Mouse (Mus musculus): ENCODE results near the gene H2-Oa. TPM values are rescaled to one million over a fixed set of nuclear protein-coding genes. Genes with fewer than 3 reads are reported as not detected.
A peak's percentile ranks its signal among the peaks of the same experiment; 100 is the strongest.

H2-Oa gene
- polyA plus RNA-seq, 1 experiment from 2014 or later: not detected

DNA sequence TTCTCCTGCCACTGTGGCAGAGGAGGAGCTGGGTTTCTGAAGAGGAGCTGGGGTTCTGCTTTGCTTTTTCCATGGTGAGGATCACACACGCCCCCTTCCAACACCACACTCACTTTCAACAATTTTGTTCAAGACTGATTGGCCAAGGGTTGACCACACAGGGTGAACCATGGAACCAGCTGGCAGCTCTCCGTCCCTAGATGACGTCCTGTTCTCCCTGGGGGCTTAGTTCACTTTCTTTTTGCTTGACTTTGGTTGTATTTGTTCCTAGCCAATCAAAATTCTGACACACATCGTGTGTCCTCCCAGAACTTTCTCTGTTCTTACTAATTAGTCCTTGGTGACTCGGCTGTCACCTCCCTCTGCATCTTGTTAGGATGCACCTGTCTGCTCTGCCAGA, 5.1 kb downstream of the H2-Oa start:
- no peak overlapping the region for H3K27ac ChIP-seq (replicated peaks; ENCODE audit: low read depth, low read length)
- no peaks in the 10 kb centered on the region for H3K36me3 ChIP-seq (ENCODE audit: control insufficient read depth, insufficient read depth, low read length)
- ATAC-seq (ENCODE audit: low FRiP score, low TSS enrichment): no peak
- H3K4me2 ChIP-seq (ENCODE audit: low read length): no peak overlapping the region
- H3K9ac ChIP-seq (replicated peaks; ENCODE audit: low read length): no peak overlapping the region
- no peak for DNase-seq
- H3K27me3 ChIP-seq (ENCODE audit: control insufficient read depth, insufficient read depth, low read length): no peaks in the 10 kb centered on the region
- no peak overlapping the region for H3K4me3 ChIP-seq (replicated peaks; ENCODE audit: low read depth, low read length)
- H3K9me3 ChIP-seq (ENCODE audit: control insufficient read depth, low read length): no peaks in the 10 kb centered on the region
- WGBS: 74% methylated on average over 5 of the region's 5 CpGs
- no peaks in the 10 kb centered on the region for H3K4me1 ChIP-seq (ENCODE audit: control insufficient read depth, insufficient read depth, low read length)

DNA sequence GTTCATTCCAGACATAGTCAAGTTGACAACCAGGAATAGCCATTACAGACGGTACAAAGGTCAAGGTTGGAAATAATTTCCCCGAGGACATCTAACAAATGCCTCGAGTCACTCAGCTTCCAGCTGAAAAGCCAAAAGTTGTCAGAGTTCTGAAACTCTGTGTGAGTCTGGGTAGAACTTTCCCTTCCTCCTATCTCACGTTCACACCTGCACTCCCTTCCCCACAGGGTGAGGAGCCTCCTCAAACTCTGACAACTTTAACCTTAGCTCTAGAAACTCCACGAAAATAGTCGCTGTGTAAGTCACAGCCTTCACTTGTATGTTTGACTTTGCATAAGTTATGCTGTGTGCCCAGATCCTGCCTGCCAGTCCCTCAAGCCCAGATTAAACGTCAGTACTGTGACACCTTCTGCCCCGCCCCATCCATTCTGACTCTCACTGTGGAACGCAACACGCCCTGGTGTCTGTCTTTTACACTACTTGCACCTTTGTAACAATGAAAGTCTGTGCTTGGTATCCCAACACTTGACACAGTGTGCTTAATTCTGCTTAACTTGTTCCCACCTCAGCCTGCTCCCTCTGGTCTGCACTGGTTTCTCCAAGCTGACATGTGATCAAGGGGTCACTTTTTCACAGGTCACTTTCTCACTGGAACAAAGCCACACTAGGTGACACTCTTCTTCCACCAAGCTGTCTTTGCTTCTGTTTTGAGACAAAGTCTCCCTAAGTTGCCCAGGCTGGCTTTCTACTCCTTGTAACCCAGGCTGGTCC, 6.8 kb downstream of the H2-Oa start:
- Histone ChIP-seq H3K9ac (replicated peaks; ENCODE audit: low read length) (no peak overlapping the region), H3K4me2 (ENCODE audit: low read length) (no peak overlapping the region), H3K27ac (replicated peaks; ENCODE audit: low read depth, low read length) (no peak overlapping the region), H3K4me1 (ENCODE audit: control insufficient read depth, insufficient read depth, low read length) (no peaks in the 10 kb centered on the region), H3K27me3 (ENCODE audit: control insufficient read depth, insufficient read depth, low read length) (no peaks in the 10 kb centered on the region), H3K9me3 (ENCODE audit: control insufficient read depth, low read length) (no peaks in the 10 kb centered on the region), H3K4me3 (replicated peaks; ENCODE audit: low read depth, low read length) (no peak overlapping the region), H3K36me3 (ENCODE audit: control insufficient read depth, insufficient read depth, low read length) (no peaks in the 10 kb centered on the region)
- no peak for ATAC-seq (ENCODE audit: low FRiP score, low TSS enrichment)
- no peak for DNase-seq
- WGBS: 67% methylated on average over 10 of the region's 10 CpGs

DNA sequence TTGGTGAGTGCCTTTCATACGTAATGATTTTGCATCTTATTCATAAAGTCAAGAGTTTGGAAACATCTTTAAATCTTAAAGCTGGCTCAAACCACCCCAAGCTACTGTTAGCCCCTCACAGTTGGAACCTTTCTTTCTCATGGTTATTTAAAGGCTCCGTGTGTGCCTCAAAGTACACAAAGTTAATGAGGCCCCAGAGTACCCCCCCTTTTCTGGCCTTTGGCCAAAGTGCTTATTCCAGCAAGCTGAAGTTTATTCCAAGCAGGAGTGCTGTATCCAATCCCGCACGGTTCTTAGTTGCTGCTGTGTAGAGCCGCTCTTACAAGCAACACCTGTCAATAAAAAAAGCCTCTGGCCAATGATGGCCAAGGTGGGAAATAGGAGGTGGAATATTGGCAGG, 7.4 kb downstream of the H2-Oa start:
- Histone ChIP-seq H3K9ac (replicated peaks; ENCODE audit: low read length) (no peak overlapping the region), H3K27me3 (ENCODE audit: control insufficient read depth, insufficient read depth, low read length) (no peaks in the 10 kb centered on the region)

DNA sequence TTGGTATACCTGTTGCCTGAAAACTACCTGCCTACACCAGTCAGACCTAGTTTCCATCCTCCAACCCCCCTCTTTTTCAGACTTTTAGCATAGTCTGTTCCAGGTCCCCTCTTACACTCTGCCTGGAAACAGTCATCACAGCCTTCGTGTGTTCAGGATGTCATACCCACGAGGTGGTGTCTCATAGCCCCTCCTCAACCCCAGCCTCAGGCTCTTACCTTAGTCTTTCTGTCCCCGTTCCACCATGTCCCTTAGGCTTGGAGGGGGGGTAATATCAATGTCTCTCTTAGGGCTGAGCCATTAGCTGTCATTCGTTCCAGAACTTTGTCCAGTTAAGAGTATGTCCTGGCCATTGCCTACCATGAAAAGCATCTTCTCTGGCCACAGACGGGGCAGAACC, 9.0 kb downstream of the H2-Oa start:
- no peak for DNase-seq
- Histone ChIP-seq H3K27ac (replicated peaks; ENCODE audit: low read depth, low read length) (no peak overlapping the region), H3K36me3 (ENCODE audit: control insufficient read depth, insufficient read depth, low read length) (no peaks in the 10 kb centered on the region), H3K4me2 (ENCODE audit: low read length) (no peak overlapping the region), H3K4me3 (replicated peaks; ENCODE audit: low read depth, low read length) (no peak overlapping the region), H3K9ac (replicated peaks; ENCODE audit: low read length) (no peak overlapping the region), H3K9me3 (ENCODE audit: control insufficient read depth, low read length) (peaks cover 7% of the 10 kb centered on the region; the same call in 1 of the 2 replicates), H3K4me1 (ENCODE audit: control insufficient read depth, insufficient read depth, low read length) (no peaks in the 10 kb centered on the region), H3K27me3 (ENCODE audit: control insufficient read depth, insufficient read depth, low read length) (no peaks in the 10 kb centered on the region)
- ATAC-seq (ENCODE audit: low FRiP score, low TSS enrichment): no peak
- 31% methylated on average over 5 of the region's 5 CpGs for WGBS

More for the DNA sequence above, 7.4 kb downstream of the H2-Oa start:
- Histone ChIP-seq H3K9me3 (ENCODE audit: control insufficient read depth, low read length) (no peaks in the 10 kb centered on the region), H3K4me2 (ENCODE audit: low read length) (no peak overlapping the region), H3K36me3 (ENCODE audit: control insufficient read depth, insufficient read depth, low read length) (no peaks in the 10 kb centered on the region), H3K27ac (replicated peaks; ENCODE audit: low read depth, low read length) (no peak overlapping the region), H3K4me1 (ENCODE audit: control insufficient read depth, insufficient read depth, low read length) (no peaks in the 10 kb centered on the region), H3K4me3 (replicated peaks; ENCODE audit: low read depth, low read length) (no peak overlapping the region)
- 64% methylated on average over 5 of the region's 5 CpGs for WGBS
- ATAC-seq (ENCODE audit: low FRiP score, low TSS enrichment) (no peak), DNase-seq (peak; percentile 35)

DNA sequence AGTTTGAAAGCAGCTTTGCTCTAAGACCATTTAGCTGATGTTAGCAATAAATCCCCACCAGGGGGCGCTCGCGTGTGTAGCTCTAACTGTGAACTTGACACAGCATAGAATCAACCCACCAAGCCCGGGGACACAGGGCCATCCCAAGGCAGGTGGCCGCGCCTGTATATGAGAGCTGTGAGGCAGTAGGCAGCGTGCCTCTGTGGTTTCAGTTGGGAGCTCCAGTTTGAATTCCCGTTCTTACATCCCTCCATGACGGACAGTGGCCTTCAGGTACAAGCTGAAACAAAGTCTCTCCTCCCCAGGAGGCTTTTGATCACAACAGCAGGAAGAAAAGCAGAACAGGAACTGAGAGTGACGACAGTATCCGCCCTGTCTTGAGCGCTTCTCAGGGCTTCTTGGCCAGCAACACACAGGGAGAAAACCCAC, 9.5 kb downstream of the H2-Oa start:
- WGBS: 5% methylated on average over 12 of the region's 12 CpGs
- no peak overlapping the region for H3K4me3 ChIP-seq (replicated peaks; ENCODE audit: low read depth, low read length)

DNA sequence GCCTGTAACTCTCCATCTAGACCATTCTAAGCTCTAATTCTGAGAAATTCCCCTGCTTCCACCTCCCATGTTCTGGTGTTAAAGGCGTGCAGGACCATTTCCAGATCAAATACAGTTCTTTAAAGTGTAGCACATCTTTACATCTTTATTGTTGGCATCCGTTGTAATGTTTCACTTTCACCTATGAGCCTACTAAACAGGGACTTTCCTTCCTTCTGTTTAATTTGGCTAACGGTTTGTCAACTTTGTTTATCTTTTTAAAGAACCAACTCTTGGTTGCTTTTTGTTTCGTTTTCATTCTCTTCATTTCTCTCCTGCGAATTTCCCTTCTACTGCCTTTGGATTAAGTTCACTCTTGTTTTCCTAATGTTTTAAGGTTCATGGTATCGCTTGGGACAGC, 10.7 kb downstream of the H2-Oa start:
- Histone ChIP-seq H3K27ac (replicated peaks; ENCODE audit: low read depth, low read length) (no peak overlapping the region), H3K4me1 (ENCODE audit: control insufficient read depth, insufficient read depth, low read length) (no peaks in the 10 kb centered on the region), H3K36me3 (ENCODE audit: control insufficient read depth, insufficient read depth, low read length) (no peaks in the 10 kb centered on the region), H3K4me3 (replicated peaks; ENCODE audit: low read depth, low read length) (no peak overlapping the region), H3K9me3 (ENCODE audit: control insufficient read depth, low read length) (peaks cover 7% of the 10 kb centered on the region; the same call in 1 of the 2 replicates), H3K9ac (replicated peaks; ENCODE audit: low read length) (no peak overlapping the region), H3K27me3 (ENCODE audit: control insufficient read depth, insufficient read depth, low read length) (no peaks in the 10 kb centered on the region), H3K4me2 (ENCODE audit: low read length) (no peak overlapping the region)
- DNase-seq: no peak
- 83% methylated on average over 6 of the region's 6 CpGs for WGBS
- ATAC-seq (ENCODE audit: low FRiP score, low TSS enrichment): no peak

More for the DNA sequence above, 9.5 kb downstream of the H2-Oa start:
- H3K9me3 ChIP-seq (ENCODE audit: control insufficient read depth, low read length): peaks cover 7% of the 10 kb centered on the region; the same call in 1 of the 2 replicates
- H3K27me3 ChIP-seq (ENCODE audit: control insufficient read depth, insufficient read depth, low read length): no peaks in the 10 kb centered on the region
- peak overlapping the region; percentile 37 for H3K4me2 ChIP-seq (ENCODE audit: low read length)
- no peaks in the 10 kb centered on the region for H3K4me1 ChIP-seq (ENCODE audit: control insufficient read depth, insufficient read depth, low read length)
- DNase-seq (peak; percentile 97), ATAC-seq (ENCODE audit: low FRiP score, low TSS enrichment) (peak; percentile 58; the same call in 1 of the 2 replicates)
- H3K27ac ChIP-seq (replicated peaks; ENCODE audit: low read depth, low read length): no peak overlapping the region
- H3K36me3 ChIP-seq (ENCODE audit: control insufficient read depth, insufficient read depth, low read length): no peaks in the 10 kb centered on the region
- H3K9ac ChIP-seq (replicated peaks; ENCODE audit: low read length): no peak overlapping the region

DNA sequence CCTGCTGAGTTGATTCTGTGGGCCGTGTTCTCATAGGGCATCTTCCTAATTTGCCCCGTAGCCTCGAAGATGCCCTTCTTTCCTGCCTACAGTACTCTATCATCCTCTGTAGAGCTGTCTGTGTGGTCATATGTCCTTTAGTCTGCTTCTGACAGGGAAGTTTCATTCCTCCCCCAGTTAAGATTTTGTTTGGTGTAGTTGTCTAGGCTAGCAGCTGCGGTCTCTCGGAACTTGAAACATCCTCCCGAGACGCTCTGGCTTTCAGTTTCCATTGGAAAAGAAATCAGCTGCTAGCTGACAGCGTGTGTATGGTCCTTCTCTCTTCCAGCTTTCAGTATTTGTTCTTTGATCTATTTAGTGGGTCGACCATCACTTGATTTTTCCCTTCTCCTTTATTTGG, 12.7 kb downstream of the H2-Oa start:
- H3K9me3 ChIP-seq (ENCODE audit: control insufficient read depth, low read length): peaks cover 7% of the 10 kb centered on the region; the same call in 1 of the 2 replicates
- 86% methylated on average over 9 of the region's 9 CpGs for WGBS
- no peaks in the 10 kb centered on the region for H3K27me3 ChIP-seq (ENCODE audit: control insufficient read depth, insufficient read depth, low read length)
- no peak overlapping the region for H3K4me2 ChIP-seq (ENCODE audit: low read length)
- peaks cover 5% of the 10 kb centered on the region for H3K36me3 ChIP-seq (ENCODE audit: control insufficient read depth, insufficient read depth, low read length)
- H3K9ac ChIP-seq (replicated peaks; ENCODE audit: low read length): no peak overlapping the region
- H3K4me3 ChIP-seq (replicated peaks; ENCODE audit: low read depth, low read length): no peak overlapping the region
- DNase-seq: no peak
- no peak overlapping the region for H3K27ac ChIP-seq (replicated peaks; ENCODE audit: low read depth, low read length)
- ATAC-seq (ENCODE audit: low FRiP score, low TSS enrichment): no peak
- H3K4me1 ChIP-seq (ENCODE audit: control insufficient read depth, insufficient read depth, low read length): no peaks in the 10 kb centered on the region

DNA sequence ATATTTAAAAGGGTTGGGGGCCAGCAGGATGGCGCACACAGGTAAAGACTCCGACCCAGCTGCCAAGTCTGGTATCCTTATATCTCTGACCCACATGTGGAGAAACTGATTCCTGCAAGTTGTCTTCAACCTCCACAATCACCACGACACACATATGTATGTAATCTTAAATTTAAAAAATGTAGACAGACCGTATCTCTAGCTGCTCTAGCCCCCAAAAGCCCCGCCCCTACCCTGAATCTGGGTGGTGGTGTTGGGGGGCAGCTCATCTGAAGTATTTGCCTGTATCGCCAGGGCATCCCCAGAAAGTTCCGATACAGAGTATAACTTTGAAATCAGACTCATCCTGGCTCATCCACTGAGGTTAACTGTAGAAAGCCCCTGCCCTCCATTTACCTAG, 14.4 kb downstream of the H2-Oa start:
- ATAC-seq (ENCODE audit: low FRiP score, low TSS enrichment) (no peak), DNase-seq (no peak)
- H3K9ac ChIP-seq (replicated peaks; ENCODE audit: low read length): no peak overlapping the region
- peaks cover 21% of the 10 kb centered on the region for H3K36me3 ChIP-seq (ENCODE audit: control insufficient read depth, insufficient read depth, low read length)
- no peak overlapping the region for H3K27ac ChIP-seq (replicated peaks; ENCODE audit: low read depth, low read length)
- H3K4me2 ChIP-seq (ENCODE audit: low read length): no peak overlapping the region
- no peaks in the 10 kb centered on the region for H3K4me1 ChIP-seq (ENCODE audit: control insufficient read depth, insufficient read depth, low read length)
- peaks cover 7% of the 10 kb centered on the region; the same call in 1 of the 2 replicates for H3K9me3 ChIP-seq (ENCODE audit: control insufficient read depth, low read length)
- H3K4me3 ChIP-seq (replicated peaks; ENCODE audit: low read depth, low read length): no peak overlapping the region
- 91% methylated on average over 7 of the region's 7 CpGs for WGBS
- no peaks in the 10 kb centered on the region for H3K27me3 ChIP-seq (ENCODE audit: control insufficient read depth, insufficient read depth, low read length)
